Mouse (Mus musculus): ENCODE results near the gene Jmjd6.

DNA sequence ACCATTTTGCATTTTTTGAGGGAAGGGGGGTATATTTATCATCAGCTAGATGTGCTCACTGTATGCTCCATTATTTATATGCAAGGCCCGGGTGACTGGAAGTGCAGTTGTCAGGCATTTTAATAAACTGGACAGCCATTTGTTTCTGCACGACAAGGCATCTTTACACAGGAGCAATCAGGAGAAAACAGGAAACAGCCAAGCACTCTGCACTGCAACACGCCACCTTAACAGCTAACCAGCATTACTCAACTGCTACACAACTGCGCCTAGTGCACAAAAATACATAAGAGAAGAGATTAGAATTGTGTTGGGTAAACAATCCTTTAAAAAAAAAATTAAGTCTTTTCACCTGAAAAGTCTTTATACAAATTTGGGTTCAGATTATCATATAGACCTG lies 6.8 kb upstream of the Jmjd6 start:
- no peak for TF ChIP-seq POLR2A (IDR thresholded peaks at IDR 0.05; ENCODE audit: borderline replicate concordance, low read depth, low read length)
- TF ChIP-seq CTCF (IDR thresholded peaks at IDR 0.05; ENCODE audit: low read depth, low read length) = no peak
